Mouse (Mus musculus) limb, embryonic 11.5 days (tissue): Measurements from ENCODE around the gene Pafah1b3. TPM values are rescaled to one million over a fixed set of nuclear protein-coding genes. Genes with fewer than 3 reads are reported as not detected.
"Not testable (repeated sequence)": the region's sequence is repeated elsewhere in the genome, so short reads cannot be mapped to it uniquely, and the experiment has no call there.

Experiments used
- ATAC-seq: fragments of 200-750 bp; cut with Nextera tagmentation; 2 replicates; pipeline ENCODE4 v1.8.0; 2017; ENCODE audit warnings: low read depth; ENCODE audit not compliant: insufficient number of reproducible peaks, low FRiP score, low TSS enrichment
- DNase-seq: peaks from one replicate; pipeline ENCODE4 v3.0.0-alpha.2; 2015; ENCODE audit warnings: low spot score
- H3K27ac ChIP-seq: fragments of 300-500 bp; sonication (generic); replicated peaks from 2 replicates; pipeline ENCODE4 v1.5.1; 2014; ENCODE audit warnings: low read depth, mild to moderate bottlenecking, low read length
- H3K27me3 ChIP-seq: fragments of 300-500 bp; sonication (generic); 2 replicates; pipeline ENCODE4 v1.6.1; 2014; ENCODE audit warnings: mild to moderate bottlenecking, low read length, mixed read lengths; ENCODE audit not compliant: control insufficient read depth, insufficient read depth
- H3K36me3 ChIP-seq: fragments of 300-500 bp; sonication (generic); 2 replicates; pipeline ENCODE4 v1.6.1; 2014; ENCODE audit warnings: mild to moderate bottlenecking, low read length, moderate library complexity, mixed read lengths; ENCODE audit not compliant: control insufficient read depth, insufficient read depth
- H3K4me1 ChIP-seq: fragments of 300-500 bp; sonication (generic); 2 replicates; pipeline ENCODE4 v1.6.1; 2014; ENCODE audit warnings: low read length, mixed read lengths; ENCODE audit not compliant: control insufficient read depth, insufficient read depth
- H3K4me2 ChIP-seq: fragments of 300-500 bp; sonication (generic); 2 replicates; pipeline ENCODE4 v1.6.1; 2014; ENCODE audit warnings: low read depth, mild to moderate bottlenecking, moderate library complexity; ENCODE audit not compliant: severe bottlenecking
- H3K4me3 ChIP-seq: fragments of 300-500 bp; sonication (generic); 2 replicates; pipeline ENCODE4 v1.5.1; 2014; ENCODE audit warnings: low read depth, low read length
- H3K9ac ChIP-seq: fragments of 300-500 bp; sonication (generic); 2 replicates; pipeline ENCODE4 v1.6.1; 2014; ENCODE audit warnings: mild to moderate bottlenecking, low read length
- H3K9me3 ChIP-seq: fragments of 300-500 bp; sonication (generic); 2 replicates; pipeline ENCODE4 v1.6.1; 2016; ENCODE audit warnings: low read length; ENCODE audit not compliant: control insufficient read depth
- WGBS: fragments of 180-500 bp; shearing (Covaris S2); extraction: QIAGEN DNeasy Blood & Tissue Kit; methylation state at CpG from one replicate; pipeline ENCODE4 v1.1.7; 2014; 5-methylcytosine and 5-hydroxymethylcytosine counted together
- polyA plus RNA-seq: library from polyadenylated mRNA; unstranded; fragments of >200 nt; fragmentation: Nextera tagmentation; extraction: Ambion mirVana; gene quantifications from 2 replicates; pipeline ENCODE4 v1.2.1, GENCODE M21; 2014

Pafah1b3 gene
- polyA plus RNA-seq, 1 experiment from 2014 or later: 261 TPM

GRCm38 (mm10) chr7:25269545-25270271 lies 28.1 kb downstream of the Pafah1b3 start:
- no peak for DNase-seq
- H3K4me2 ChIP-seq: peak overlapping the region; percentile 88; the same call in 1 of the 2 replicates
- no peak overlapping the region for H3K4me3 ChIP-seq
- no peak for ATAC-seq
- no peaks in the 10 kb centered on the region for H3K27me3 ChIP-seq
- peaks cover 12% of the 10 kb centered on the region for H3K4me1 ChIP-seq
- no peaks in the 10 kb centered on the region for H3K9me3 ChIP-seq
- H3K36me3 ChIP-seq: peaks cover 12% of the 10 kb centered on the region
- H3K9ac ChIP-seq: no peak overlapping the region
- 86% methylated on average over 8 of the region's 8 CpGs for WGBS
- H3K27ac ChIP-seq: no peak overlapping the region; the same call in 1 of the 2 replicates

- no peak for DNase-seq
- no peak overlapping the region for H3K27ac ChIP-seq
Measured at GRCm38 (mm10) chr7:25269029-25269428, 28.8 kb downstream of the Pafah1b3 start.

GRCm38 (mm10) chr7:25268588-25268987 lies 29.2 kb downstream of the Pafah1b3 start:
- Histone ChIP-seq H3K9me3 (no peaks in the 10 kb centered on the region), H3K9ac (peak overlapping the region; percentile 74), H3K4me3 (peak overlapping the region; percentile 79), H3K36me3 (peaks cover 12% of the 10 kb centered on the region), H3K4me2 (peak overlapping the region; percentile 88), H3K27me3 (no peaks in the 10 kb centered on the region), H3K27ac (no peak overlapping the region), H3K4me1 (peaks cover 15% of the 10 kb centered on the region)
- DNase-seq (no peak), ATAC-seq (no peak)
- 3% methylated on average over 7 of the region's 7 CpGs for WGBS

More at GRCm38 (mm10) chr7:25269029-25269428, 28.8 kb downstream of the Pafah1b3 start:
- Histone ChIP-seq H3K9me3 (no peaks in the 10 kb centered on the region), H3K4me1 (peaks cover 15% of the 10 kb centered on the region), H3K9ac (no peak overlapping the region; the same call in 1 of the 2 replicates), H3K36me3 (peaks cover 12% of the 10 kb centered on the region), H3K4me3 (peak overlapping the region; percentile 79), H3K4me2 (peak overlapping the region; percentile 88), H3K27me3 (no peaks in the 10 kb centered on the region)
- WGBS: 48% methylated on average over 4 of the region's 4 CpGs
- no peak for ATAC-seq

GRCm38 (mm10) chr7:25267751-25268463 lies 29.9 kb downstream of the Pafah1b3 start:
- under 1% methylated on average over 33 of the region's 33 CpGs for WGBS
- H3K4me1 ChIP-seq: peaks cover 15% of the 10 kb centered on the region
- peaks cover 12% of the 10 kb centered on the region for H3K36me3 ChIP-seq
- peak overlapping the region; percentile 74 for H3K9ac ChIP-seq
- DNase-seq: peak; percentile 97
- peak overlapping the region; percentile 79 for H3K4me3 ChIP-seq
- no peaks in the 10 kb centered on the region for H3K9me3 ChIP-seq
- peak; percentile 95 for ATAC-seq
- peak overlapping the region; percentile 88 for H3K4me2 ChIP-seq
- peak overlapping the region; percentile 79 for H3K27ac ChIP-seq
- no peaks in the 10 kb centered on the region for H3K27me3 ChIP-seq

GRCm38 (mm10) chr7:25267301-25267750 lies 30.5 kb downstream of the Pafah1b3 start, which contains the start of gene Cic:
Cic (plus strand) TSS chr7:25267704.
- under 1% methylated on average over 29 of the region's 29 CpGs for WGBS
- DNase-seq: peak; percentile 99
- no peaks in the 10 kb centered on the region for H3K27me3 ChIP-seq
- peaks cover 15% of the 10 kb centered on the region for H3K4me1 ChIP-seq
- peaks cover 8% of the 10 kb centered on the region; the same call in 1 of the 2 replicates for H3K36me3 ChIP-seq
- no peaks in the 10 kb centered on the region for H3K9me3 ChIP-seq
- peak within 1 kb of the TSS; percentile 79 for H3K27ac ChIP-seq
- H3K9ac ChIP-seq: peak within 1 kb of the TSS; percentile 74
- H3K4me3 ChIP-seq: peak within 1 kb of the TSS; percentile 79
- peak; percentile 88 for ATAC-seq
- peak within 1 kb of the TSS; percentile 88 for H3K4me2 ChIP-seq

- no peak overlapping the region for H3K27ac ChIP-seq
- H3K4me2 ChIP-seq: no peak overlapping the region
- no peak for ATAC-seq
Measured at GRCm38 (mm10) chr7:25266180-25266962, 31.4 kb downstream of the Pafah1b3 start.

GRCm38 (mm10) chr7:25265743-25266142 lies 32.0 kb downstream of the Pafah1b3 start:
- not testable (repeated sequence) for H3K9ac ChIP-seq, H3K4me2 ChIP-seq, H3K27ac ChIP-seq, H3K27me3 ChIP-seq, ATAC-seq, H3K36me3 ChIP-seq, DNase-seq, H3K4me3 ChIP-seq, H3K9me3 ChIP-seq
- H3K4me1 ChIP-seq: peaks cover 15% of the 10 kb centered on the region
- 95% methylated on average over 5 of the region's 5 CpGs for WGBS

More at GRCm38 (mm10) chr7:25266180-25266962, 31.4 kb downstream of the Pafah1b3 start:
- peaks cover 15% of the 10 kb centered on the region for H3K4me1 ChIP-seq
- WGBS: 90% methylated on average over 8 of the region's 8 CpGs
- no peak overlapping the region for H3K9ac ChIP-seq
- peaks cover 3% of the 10 kb centered on the region; the same call in 1 of the 2 replicates for H3K36me3 ChIP-seq
- H3K4me3 ChIP-seq: peak overlapping the region; percentile 79; the same call in 1 of the 2 replicates
- H3K27me3 ChIP-seq: no peaks in the 10 kb centered on the region
- DNase-seq: no peak
- H3K9me3 ChIP-seq: no peaks in the 10 kb centered on the region
